Mouse (Mus musculus) sigmoid colon, adult 10 weeks (tissue): ENCODE measurements around the gene Olfr1192-ps1. TPM values are rescaled to one million over a fixed set of nuclear protein-coding genes. Genes with fewer than 3 reads are reported as not detected.

ENCODE experiments used
- polyA plus RNA-seq: library from polyadenylated mRNA; stranded (reverse); fragments of 350-450 nt; fragmentation: Illumina TruSeq; extraction: RNeasy Lipid Tissue Mini Kit (QIAGEN cat#74804); gene quantifications from one replicate; pipeline ENCODE4 v1.2.3, GENCODE M21; 2014; ENCODE audit warnings: low read depth, low replicate concordance

The Olfr1192-ps1 gene
- not detected for polyA plus RNA-seq

GRCm38 (mm10) chr2:88648209-88648608 is at the start of gene Olfr1192-ps1:
Gene Olfr1192-ps1, plus strand, starts transcription at chr2:88648509.

GRCm38 (mm10) chr2:88640242-88640641 is 8.1 kb upstream of the Olfr1192-ps1 start, which contains the start of gene Olfr1191-ps1:
Gene Olfr1191-ps1, plus strand, starts transcription at chr2:88640542.

GRCm38 (mm10) chr2:88675328-88675727 is 27.0 kb downstream of the Olfr1192-ps1 start, which contains the start of gene Olfr1193:
Gene Olfr1193, plus strand, starts transcription at chr2:88675628.

GRCm38 (mm10) chr2:88689087-88689486 is 40.8 kb downstream of the Olfr1192-ps1 start, which contains the start of gene Olfr1195:
Gene Olfr1195, minus strand, starts transcription at chr2:88689187.

GRCm38 (mm10) chr2:88704497-88704896 is 56.2 kb downstream of the Olfr1192-ps1 start, which contains the start of gene Olfr1196:
Gene Olfr1196, minus strand, starts transcription at chr2:88704597.

Other genes starting within 250 kb of the Olfr1192-ps1 start
- not detected for gene Olfr1179, start 242.1 kb upstream of the Olfr1192-ps1 start, polyA plus RNA-seq
- gene Olfr1180, start 229.4 kb upstream of the Olfr1192-ps1 start, polyA plus RNA-seq: not detected
- not detected for gene Olfr1181, start 222.3 kb upstream of the Olfr1192-ps1 start, polyA plus RNA-seq
- gene Gm13757, start 199.4 kb upstream of the Olfr1192-ps1 start, polyA plus RNA-seq: not detected
- gene Olfr1183, start 193.6 kb upstream of the Olfr1192-ps1 start, polyA plus RNA-seq: not detected
- not detected for gene Olfr1184, start 164.9 kb upstream of the Olfr1192-ps1 start, polyA plus RNA-seq
- gene Olfr1185-ps1, start 155.2 kb upstream of the Olfr1192-ps1 start, polyA plus RNA-seq: not detected
- gene Olfr1186, start 130.0 kb upstream of the Olfr1192-ps1 start, polyA plus RNA-seq: not detected
- gene Olfr1188, start 91.6 kb upstream of the Olfr1192-ps1 start, polyA plus RNA-seq: not detected
- gene Olfr1189, start 62.1 kb upstream of the Olfr1192-ps1 start, polyA plus RNA-seq: not detected
- not detected for gene Olfr1191-ps1, start 8.0 kb upstream of the Olfr1192-ps1 start, polyA plus RNA-seq
- gene Olfr1193, start 27.1 kb downstream of the Olfr1192-ps1 start, polyA plus RNA-seq: not detected
- gene Olfr1195, start 40.7 kb downstream of the Olfr1192-ps1 start, polyA plus RNA-seq: not detected
- not detected for gene Olfr1196, start 56.1 kb downstream of the Olfr1192-ps1 start, polyA plus RNA-seq
- not detected for gene Olfr1197, start 83.9 kb downstream of the Olfr1192-ps1 start, polyA plus RNA-seq
- gene Olfr1198, start 102.9 kb downstream of the Olfr1192-ps1 start, polyA plus RNA-seq: not detected
- gene Olfr1199, start 112.0 kb downstream of the Olfr1192-ps1 start, polyA plus RNA-seq: not detected
- not detected for gene Olfr1200, start 122.0 kb downstream of the Olfr1192-ps1 start, polyA plus RNA-seq
- not detected for gene Olfr1201, start 144.5 kb downstream of the Olfr1192-ps1 start, polyA plus RNA-seq
- not detected for gene Olfr1202, start 166.0 kb downstream of the Olfr1192-ps1 start, polyA plus RNA-seq
- gene Olfr1205, start 181.2 kb downstream of the Olfr1192-ps1 start, polyA plus RNA-seq: not detected
- gene Olfr1204, start 200.8 kb downstream of the Olfr1192-ps1 start, polyA plus RNA-seq: not detected
- gene Olfr1206, start 214.7 kb downstream of the Olfr1192-ps1 start, polyA plus RNA-seq: not detected